Mouse (Mus musculus): Measurements from ENCODE around the gene Arf1.
A peak's percentile ranks its signal among the peaks of the same experiment; 100 is the strongest.

The Arf1 gene

DNA sequence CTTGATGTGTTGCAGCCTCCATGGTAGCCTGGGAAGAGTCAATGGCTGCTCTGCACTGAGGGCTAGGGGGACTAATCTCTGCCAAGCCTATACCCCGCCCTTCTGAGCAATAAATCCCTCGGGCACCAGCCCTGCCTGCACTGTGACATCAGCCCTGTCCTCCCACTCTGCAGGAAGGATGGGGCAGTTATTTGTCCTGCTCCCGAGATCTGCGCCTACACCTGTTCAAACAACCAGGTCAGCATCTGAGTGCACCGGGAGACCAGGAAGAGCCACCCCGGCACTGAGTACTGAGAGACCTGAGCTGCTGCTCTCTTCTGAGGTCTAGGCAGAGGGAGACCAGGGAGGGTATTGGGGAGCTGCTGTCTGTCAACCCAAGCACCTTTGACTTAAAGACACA is 40.4 kb downstream of the Arf1 start:
- no peak for DNase-seq (ENCODE audit: low spot score)

DNA sequence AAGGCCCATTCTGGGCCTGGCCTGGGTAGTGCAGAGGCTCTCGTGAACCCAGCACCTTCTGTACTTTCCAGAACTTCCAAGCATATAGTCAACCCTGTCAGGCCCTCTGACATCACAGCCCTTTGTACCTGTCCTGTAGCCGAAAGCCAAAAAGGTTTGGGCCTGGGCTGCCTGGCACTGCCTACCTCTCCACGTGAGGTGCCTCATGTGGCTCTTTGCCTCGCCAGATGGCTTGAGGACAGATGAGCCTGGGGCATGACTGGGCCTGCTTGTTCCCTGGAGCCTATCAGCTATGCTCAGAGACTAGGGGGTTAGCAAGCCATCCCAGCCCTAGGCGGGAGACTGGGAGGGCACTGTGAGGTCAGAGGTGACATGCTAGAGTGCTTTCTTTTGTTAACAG is 42.6 kb downstream of the Arf1 start:
- DNase-seq (ENCODE audit: low spot score): no peak

- DNase-seq (ENCODE audit: low spot score): peak; percentile 67
These were observed 44.2 kb downstream of the Arf1 start for GRCm38 (mm10) chr11:59183821-59184220.

DNA sequence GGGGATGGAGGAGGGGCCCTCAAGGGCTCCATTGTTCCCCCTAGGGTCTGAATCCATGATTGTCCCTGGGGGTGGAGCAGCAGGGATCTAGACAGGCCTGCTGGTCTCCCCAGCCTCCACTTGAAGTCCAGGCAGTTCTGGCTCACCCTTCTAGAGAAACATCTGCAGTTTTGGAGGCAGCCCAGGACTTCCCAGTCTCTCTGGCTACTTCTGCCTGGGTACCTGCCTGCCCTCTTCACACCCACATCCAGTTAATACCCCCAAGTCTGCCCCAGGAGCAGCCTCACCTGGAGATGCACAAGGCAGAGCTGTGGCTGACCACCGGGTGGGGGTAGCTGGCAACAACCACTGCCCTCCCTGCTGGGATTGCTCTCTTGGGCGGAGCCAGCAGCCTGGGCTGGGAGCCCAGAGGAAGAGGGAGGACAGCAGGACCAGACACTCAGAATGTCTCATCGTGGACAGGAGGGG is 45.2 kb downstream of the Arf1 start, which contains the start of gene Gjc2:
Gene Gjc2, minus strand, starts transcription at position 350 of the 468 bp plus-strand sequence.
- DNase-seq (ENCODE audit: low spot score): peak; percentile 60

DNA sequence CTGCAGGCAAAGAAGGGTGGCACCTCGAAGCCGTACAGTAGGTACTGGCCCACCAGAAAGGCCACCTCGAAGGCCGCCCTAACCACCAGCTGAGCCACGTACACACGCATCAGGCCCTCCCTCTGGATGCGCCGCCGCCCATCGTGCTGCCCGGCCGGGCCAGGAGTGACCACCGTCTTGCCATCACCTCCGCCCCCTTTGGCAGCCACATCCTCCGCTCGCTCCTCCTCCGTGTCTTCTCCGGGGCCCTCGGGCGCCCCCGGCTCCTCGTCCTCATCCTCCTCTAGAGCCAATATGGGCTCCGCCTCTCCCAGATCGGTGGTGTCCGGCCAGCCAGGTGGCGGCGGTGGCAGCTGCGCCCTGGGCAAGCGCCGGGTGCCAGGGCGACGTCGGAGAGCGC is 51.1 kb downstream of the Arf1 start:
- no peak for DNase-seq (ENCODE audit: low spot score)

DNA sequence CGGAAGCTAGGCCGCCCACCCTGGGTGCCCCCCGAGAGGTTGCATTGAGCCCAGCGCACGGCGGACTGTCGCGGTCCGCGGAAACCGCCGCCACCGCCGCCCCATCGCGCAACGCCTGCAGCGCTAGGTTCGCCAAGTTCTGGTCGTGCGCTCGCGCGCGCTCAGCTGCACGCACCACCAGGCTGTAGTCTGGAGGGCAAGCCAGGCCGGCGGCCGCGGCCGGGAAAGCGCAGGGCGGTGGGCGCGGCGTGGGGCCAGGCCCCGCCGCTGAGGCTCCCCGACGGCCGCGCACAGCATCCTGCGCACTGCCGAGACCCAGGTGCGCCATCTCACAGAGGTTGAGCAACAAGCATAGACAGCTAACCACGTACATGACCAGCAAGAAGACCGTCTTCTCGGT is 51.6 kb downstream of the Arf1 start:
- DNase-seq (ENCODE audit: low spot score): no peak

DNA sequence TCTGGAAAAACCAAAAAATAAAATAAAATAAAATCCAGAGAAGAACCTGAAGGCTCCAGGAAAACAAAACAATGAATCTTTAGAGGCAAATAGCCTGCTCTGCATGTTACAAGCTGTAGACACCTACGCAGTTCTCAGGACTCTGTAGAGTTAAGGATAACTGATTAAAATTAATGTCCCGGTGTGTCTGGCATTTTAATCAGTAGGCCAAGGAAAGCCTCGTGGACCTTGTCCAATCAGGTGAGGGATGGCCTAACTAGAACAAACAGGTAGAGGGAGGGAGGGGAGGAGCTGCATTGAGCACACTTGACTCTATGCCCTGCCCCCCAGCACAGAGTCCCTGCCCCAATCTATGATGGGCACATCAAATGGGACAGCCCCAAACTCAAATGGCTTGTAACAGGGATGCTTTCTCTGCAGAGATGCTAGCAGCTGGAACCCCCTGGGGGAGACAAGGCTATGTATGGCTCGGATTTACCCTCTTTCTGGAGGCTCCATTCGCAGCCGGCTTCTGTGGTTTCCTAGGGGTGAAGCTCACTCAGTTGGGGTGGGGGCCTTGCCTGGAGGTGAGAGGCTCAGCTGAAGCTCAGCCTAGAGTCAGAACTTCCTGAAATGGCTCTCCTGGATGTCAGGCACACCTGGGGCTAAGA is 53.8 kb downstream of the Arf1 start:
- DNase-seq (ENCODE audit: low spot score): no peak

GRCm38 (mm10) chr11:59170549-59170948 is 57.5 kb downstream of the Arf1 start:
- no peak for DNase-seq (ENCODE audit: low spot score)

GRCm38 (mm10) chr11:59169807-59170206 is 58.3 kb downstream of the Arf1 start:
- DNase-seq (ENCODE audit: low spot score): no peak

- no peak for DNase-seq (ENCODE audit: low spot score)
These were observed 62.3 kb downstream of the Arf1 start for GRCm38 (mm10) chr11:59165616-59166241.

DNA sequence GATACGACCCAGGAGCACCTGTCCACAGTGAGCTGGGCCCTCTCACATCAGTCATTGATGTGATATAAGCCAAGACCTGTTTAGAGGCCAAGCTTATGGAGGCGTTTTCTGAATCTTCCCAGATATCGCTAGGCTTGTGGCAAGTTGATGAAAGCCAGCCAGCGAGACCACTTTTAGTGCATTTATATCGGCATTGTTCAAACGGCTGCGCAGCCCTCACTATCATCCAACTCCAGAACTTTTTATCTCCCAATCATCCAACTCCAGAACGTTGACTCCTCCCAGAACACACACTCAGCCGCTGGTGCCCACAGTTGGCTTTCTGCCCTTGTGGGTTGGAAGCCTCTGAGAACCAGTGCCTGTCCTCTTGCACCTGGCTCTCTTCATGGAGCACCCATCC is 63.7 kb downstream of the Arf1 start:
- DNase-seq (ENCODE audit: low spot score): no peak

DNA sequence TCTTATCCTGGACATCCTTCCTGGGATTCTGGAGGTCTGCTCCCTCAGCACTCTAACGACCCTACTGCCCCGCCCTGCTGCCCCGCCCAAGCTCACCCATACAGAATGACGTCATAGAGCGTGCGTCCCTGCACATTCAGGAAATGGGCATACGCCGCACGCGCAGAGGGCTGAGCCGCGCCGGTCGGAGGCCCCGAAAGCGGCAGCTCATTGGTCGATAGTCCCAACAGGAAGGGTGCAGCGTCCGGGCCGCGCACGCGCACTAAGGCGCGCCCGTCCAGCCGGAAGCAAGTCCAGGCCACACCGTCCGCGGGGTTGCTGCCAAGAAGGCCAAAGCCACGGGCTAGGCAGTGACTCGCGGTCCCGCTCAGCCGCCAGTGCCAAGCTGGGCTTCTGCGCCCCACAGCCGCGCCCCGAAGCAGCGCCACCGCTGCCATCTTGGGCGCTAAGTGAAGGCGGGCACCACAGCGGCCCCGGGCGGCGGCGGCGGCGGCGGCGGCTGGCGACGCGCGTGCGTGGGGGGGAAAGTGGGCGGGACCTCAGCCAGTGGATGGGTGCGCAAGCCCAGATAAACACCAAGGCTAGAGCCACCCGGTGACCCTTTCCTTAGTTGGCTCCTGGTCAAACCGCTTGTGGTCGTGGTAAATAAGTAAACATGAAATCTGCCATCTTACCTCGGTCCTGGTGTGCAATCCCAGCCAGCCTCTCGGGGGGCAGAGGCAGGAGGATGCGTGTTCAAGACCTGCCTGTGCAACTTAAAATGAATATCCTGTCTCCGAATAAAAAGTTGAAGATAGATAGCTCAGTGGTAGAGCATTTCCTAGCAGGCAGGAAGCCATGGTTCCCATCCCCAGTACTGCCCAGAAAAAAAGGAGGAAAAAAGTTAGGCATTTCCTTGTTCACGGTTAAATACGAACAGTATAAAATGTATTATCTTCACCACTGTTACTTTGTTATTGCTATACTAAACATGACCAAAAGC is 64.5 kb downstream of the Arf1 start, which contains the start of gene Iba57:
Gene Iba57, minus strand, starts transcription at position 485 of the 982 bp plus-strand sequence.
- peak; percentile 99 for DNase-seq (ENCODE audit: low spot score)

DNA sequence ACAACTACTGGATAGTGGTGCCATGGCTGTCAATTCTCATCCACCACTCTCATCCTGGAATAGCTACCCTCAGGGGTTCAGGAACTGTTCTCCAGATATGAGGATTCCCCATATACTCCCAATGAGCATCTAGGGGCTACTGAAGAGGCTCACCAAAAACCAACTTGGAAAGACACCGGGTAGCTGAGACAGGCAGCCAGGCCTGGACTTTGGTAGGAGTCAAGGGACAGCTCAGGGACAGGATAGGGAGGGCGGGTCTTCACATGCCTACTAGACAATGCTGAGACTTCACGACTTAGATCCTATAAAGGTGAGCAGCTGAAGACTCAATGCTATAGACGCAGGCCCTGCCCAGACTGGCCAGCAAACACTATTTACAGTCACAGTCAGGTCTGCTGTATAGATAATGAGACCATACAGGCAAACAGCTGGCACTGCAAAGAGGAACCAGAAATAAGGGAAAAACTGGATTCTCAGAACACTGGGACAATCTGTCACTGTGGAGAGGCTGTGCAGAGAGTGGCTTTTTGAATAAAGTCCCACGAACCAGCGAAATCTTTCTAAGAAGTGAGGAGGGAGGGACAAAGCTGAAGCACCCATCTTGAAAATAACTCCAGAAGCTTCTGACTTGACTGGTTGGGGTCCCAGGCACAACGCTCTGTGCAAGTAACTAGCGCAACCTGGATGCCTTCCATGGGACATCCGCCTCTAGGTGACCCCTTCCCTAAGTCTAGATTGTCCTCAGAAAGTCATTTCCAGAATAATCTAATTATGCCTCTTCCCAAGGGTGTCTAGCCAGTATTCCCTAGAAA is 65.4 kb downstream of the Arf1 start:
- DNase-seq (ENCODE audit: low spot score): no peak
